ENCODE assay signal across 12 mouse cellular contexts in the genomic region with DNA sequence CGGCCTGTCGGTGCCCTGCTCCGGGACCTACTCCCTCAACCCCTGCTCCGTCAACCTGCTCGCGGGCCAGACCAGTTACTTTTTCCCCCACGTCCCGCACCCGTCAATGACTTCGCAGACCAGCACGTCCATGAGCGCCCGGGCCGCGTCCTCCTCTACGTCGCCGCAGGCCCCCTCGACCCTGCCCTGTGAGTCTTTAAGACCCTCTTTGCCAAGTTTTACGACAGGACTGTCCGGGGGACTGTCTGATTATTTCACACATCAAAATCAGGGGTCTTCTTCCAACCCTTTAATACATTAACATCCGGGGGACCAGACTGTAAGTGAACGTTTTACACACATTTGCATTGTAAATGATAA. TPM values are rescaled to one million over a fixed set of nuclear protein-coding genes. Genes with fewer than 3 reads are reported as not detected.
DNase-seq lines count a peak whose midpoint lies in the region; ATAC-seq and TF ChIP-seq lines count a peak whose summit lies in the region.
"Had no signal": no experiment of that assay in that cellular context is flagged by ENCODE, and none has a peak within 500 bp of the region (broad histone marks: within the 10 kb centered on the region; RNA-seq: fewer than 3 reads in every experiment).

No protein-coding gene starts in this region.

- H3K27ac ChIP-seq in intestine, embryonic 15.5 days, result no peak overlapping the region
- H3K27ac ChIP-seq in intestine, postnatal 0 days (ENCODE audit: low read depth, low read length), result no peak overlapping the region
- no peak overlapping the region for H3K27ac ChIP-seq in ES-Bruce4 (ENCODE audit: insufficient read depth, low read length)
- no peak overlapping the region for H3K27ac ChIP-seq in embryonic facial prominence, embryonic 14.5 days (replicated peaks; ENCODE audit: low read depth, low read length)
- no peak overlapping the region for H3K27ac ChIP-seq in limb, embryonic 12.5 days
- H3K27ac ChIP-seq: heart, adult 2 months had no signal

- H3K4me3 ChIP-seq in intestine, embryonic 15.5 days (replicated peaks), result no peak overlapping the region
- H3K4me3 ChIP-seq in intestine, postnatal 0 days (ENCODE audit: low read depth, low read length), result no peak overlapping the region
- H3K4me3 ChIP-seq in ES-Bruce4 (ENCODE audit: low read depth, low read length), result peak overlapping the region; percentile 69
- H3K4me3 ChIP-seq in embryonic facial prominence, embryonic 14.5 days (ENCODE audit: low read depth, low read length), result peak overlapping the region; percentile 41
- 0 out of 2 replicates have a peak overlapping the region, but pooled peaks have one; percentile 4 for H3K4me3 ChIP-seq in limb, embryonic 12.5 days (replicated peaks)
- H3K4me3 ChIP-seq: heart, adult 2 months had no signal

- peaks cover 63% of the 10 kb centered on the region for H3K27me3 ChIP-seq in intestine, embryonic 15.5 days (replicated peaks)
- H3K27me3 ChIP-seq in intestine, postnatal 0 days (replicated peaks; ENCODE audit: control insufficient read depth, insufficient read depth, low read length), result peaks cover 85% of the 10 kb centered on the region
- peaks cover 28% of the 10 kb centered on the region for H3K27me3 ChIP-seq in ES-Bruce4 (ENCODE audit: control insufficient read depth, insufficient read depth, low read length, poor library complexity, severe bottlenecking)
- peaks cover 83% of the 10 kb centered on the region for H3K27me3 ChIP-seq in embryonic facial prominence, embryonic 14.5 days (replicated peaks; ENCODE audit: control insufficient read depth, insufficient read depth, low read length)
- peaks cover 64% of the 10 kb centered on the region for H3K27me3 ChIP-seq in limb, embryonic 12.5 days

- H3K4me1 ChIP-seq in intestine, embryonic 15.5 days (replicated peaks), result peaks cover 9% of the 10 kb centered on the region
- no peaks in the 10 kb centered on the region for H3K4me1 ChIP-seq in intestine, postnatal 0 days (replicated peaks; ENCODE audit: control insufficient read depth, insufficient read depth, low read length)
- no peaks in the 10 kb centered on the region for H3K4me1 ChIP-seq in ES-Bruce4 (ENCODE audit: control insufficient read depth, insufficient read depth, low read length)
- H3K4me1 ChIP-seq in embryonic facial prominence, embryonic 14.5 days (ENCODE audit: control insufficient read depth, insufficient read depth, low read length), result 0 out of 2 replicates have a peak, but pooled peaks cover 6% of the 10 kb centered on the region
- H3K4me1 ChIP-seq in limb, embryonic 12.5 days (replicated peaks), result peaks cover 7% of the 10 kb centered on the region

- no peaks in the 10 kb centered on the region for H3K36me3 ChIP-seq in intestine, embryonic 15.5 days
- no peaks in the 10 kb centered on the region for H3K36me3 ChIP-seq in intestine, postnatal 0 days (ENCODE audit: control insufficient read depth, insufficient read depth)
- H3K36me3 ChIP-seq in ES-Bruce4 (ENCODE audit: control insufficient read depth, insufficient read depth, low read length, poor library complexity, severe bottlenecking), result no peaks in the 10 kb centered on the region
- H3K36me3 ChIP-seq in embryonic facial prominence, embryonic 14.5 days (ENCODE audit: control insufficient read depth, insufficient read depth, low read length), result no peaks in the 10 kb centered on the region
- no peaks in the 10 kb centered on the region for H3K36me3 ChIP-seq in limb, embryonic 12.5 days

- H3K9me3 ChIP-seq in intestine, embryonic 15.5 days, result no peaks in the 10 kb centered on the region
- no peaks in the 10 kb centered on the region for H3K9me3 ChIP-seq in intestine, postnatal 0 days (ENCODE audit: control insufficient read depth)
- H3K9me3 ChIP-seq in ES-Bruce4 (replicated peaks; ENCODE audit: control insufficient read depth, insufficient read depth, low read length, poor library complexity, severe bottlenecking), result no peaks in the 10 kb centered on the region
- H3K9me3 ChIP-seq in embryonic facial prominence, embryonic 14.5 days (ENCODE audit: control insufficient read depth, low read length), result no peaks in the 10 kb centered on the region
- no peaks in the 10 kb centered on the region for H3K9me3 ChIP-seq in limb, embryonic 12.5 days

- TF ChIP-seq CTCF in intestine, postnatal 0 days (IDR thresholded peaks at IDR 0.05; ENCODE audit: low read depth), result no peak
- no peak for TF ChIP-seq CTCF in ES-Bruce4 (IDR thresholded peaks at IDR 0.05; ENCODE audit: low read depth, low read length)

- no peak for TF ChIP-seq POLR2A in ES-Bruce4 (IDR thresholded peaks at IDR 0.05; ENCODE audit: insufficient read depth, low read length)

- H3K9ac ChIP-seq in intestine, embryonic 15.5 days, result no peak overlapping the region
- H3K9ac ChIP-seq in intestine, postnatal 0 days (ENCODE audit: low read depth, low read length), result no peak overlapping the region
- no peak overlapping the region for H3K9ac ChIP-seq in ES-Bruce4 (ENCODE audit: low read depth, poor library complexity, severe bottlenecking)
- H3K9ac ChIP-seq in embryonic facial prominence, embryonic 14.5 days (ENCODE audit: low read depth, low read length), result peak overlapping the region; percentile 48
- H3K9ac ChIP-seq in limb, embryonic 12.5 days (replicated peaks), result no peak overlapping the region

- DNase-seq in embryonic facial prominence, embryonic 14.5 days (ENCODE audit: low spot score), result no peak
- DNase-seq in cerebellum, postnatal 10 days, result no peak
- no peak for DNase-seq in adrenal gland, postnatal 25 days
- DNase-seq in ovary, postnatal 36 days (ENCODE audit: low spot score), result no peak
- DNase-seq: adrenal gland, adult 2 months; heart, adult 2 months had no signal

- H3K4me2 ChIP-seq in intestine, embryonic 15.5 days (replicated peaks), result 0 out of 2 replicates have a peak overlapping the region, but pooled peaks have one; percentile 61
- no peak overlapping the region for H3K4me2 ChIP-seq in intestine, postnatal 0 days (replicated peaks; ENCODE audit: low read depth)
- 0 out of 2 replicates have a peak overlapping the region, but pooled peaks have one; percentile 18 for H3K4me2 ChIP-seq in embryonic facial prominence, embryonic 14.5 days (ENCODE audit: low read depth, low read length)
- H3K4me2 ChIP-seq in limb, embryonic 12.5 days, result no peak overlapping the region

- no peak for TF ChIP-seq EP300 in ES-Bruce4 (IDR thresholded peaks at IDR 0.05; ENCODE audit: insufficient read depth, low read depth, low read length)

- 2% methylated on average over 23 of the region's 23 CpGs for WGBS in intestine, embryonic 15.5 days
- 1% methylated on average over 23 of the region's 23 CpGs for WGBS in intestine, postnatal 0 days
- under 1% methylated on average over 23 of the region's 23 CpGs for WGBS in embryonic facial prominence, embryonic 14.5 days
- WGBS in limb, embryonic 12.5 days, result 2% methylated on average over 23 of the region's 23 CpGs

- ATAC-seq in intestine, embryonic 15.5 days, result peak; percentile 15; the same call in 1 of the 2 replicates
- no peak for ATAC-seq in intestine, postnatal 0 days
- no peak for ATAC-seq in embryonic facial prominence, embryonic 14.5 days (ENCODE audit: low read depth)
- ATAC-seq in limb, embryonic 12.5 days (ENCODE audit: insufficient number of reproducible peaks, insufficient read depth, low FRiP score, low TSS enrichment, low read depth), result no peak

RNA-seq across cellular contexts. Expression of gene Gm43517, which starts 0.6 kb away (rescaled TPM):
- not detected in 2 replicates for polyA plus RNA-seq in intestine, embryonic 15.5 days (2015; fragmentation: Nextera tagmentation; extraction: Ambion mirVana)
- not detected in 2 replicates for polyA plus RNA-seq in intestine, postnatal 0 days (2015; fragmentation: Nextera tagmentation; extraction: Ambion mirVana)
- polyA plus RNA-seq in ES-Bruce4 (2011; ENCODE audit: insufficient read depth, insufficient read length, low read depth, missing spikeins), result not detected in 2 replicates
- polyA plus RNA-seq in embryonic facial prominence, embryonic 14.5 days (2014; fragmentation: Nextera tagmentation; extraction: Ambion mirVana), result not detected in 2 replicates
- polyA plus RNA-seq in limb, embryonic 12.5 days (2016; fragmentation: Nextera tagmentation; extraction: Ambion mirVana), result not detected in 2 replicates
- not detected in 2 replicates for total RNA-seq in adrenal gland, postnatal 25 days (2021)
- total RNA-seq: adrenal gland, adult 2 months; heart, adult 2 months; monocyte, adult 5-6 weeks had no signal
- polyA plus RNA-seq: adrenal gland, adult 2 months; heart, adult 2 months; spleen, adult 2 months had no signal

RNA-seq across cellular contexts. Expression of gene Foxg1, which starts 3.2 kb away (rescaled TPM):
- polyA plus RNA-seq in intestine, embryonic 15.5 days (2015; fragmentation: Nextera tagmentation; extraction: Ambion mirVana), result 0.05 TPM in 1 of 2 replicates, not detected in the other
- polyA plus RNA-seq in intestine, postnatal 0 days (2015; fragmentation: Nextera tagmentation; extraction: Ambion mirVana), result not detected in 2 replicates
- 0.44 and 0.49 TPM in 2 replicates for polyA plus RNA-seq in ES-Bruce4 (2011; ENCODE audit: insufficient read depth, insufficient read length, low read depth, missing spikeins)
- 0.81 and 1.4 TPM in 2 replicates for polyA plus RNA-seq in embryonic facial prominence, embryonic 14.5 days (2014; fragmentation: Nextera tagmentation; extraction: Ambion mirVana)
- polyA plus RNA-seq in limb, embryonic 12.5 days (2016; fragmentation: Nextera tagmentation; extraction: Ambion mirVana), result not detected in 2 replicates
- total RNA-seq in adrenal gland, postnatal 25 days (2021), result not detected in 2 replicates
- total RNA-seq: adrenal gland, adult 2 months; heart, adult 2 months; monocyte, adult 5-6 weeks had no signal
- polyA plus RNA-seq: adrenal gland, adult 2 months; spleen, adult 2 months had no signal

Comparison
In these comparisons a context has a peak if more than half of its experiments do, and no peak if none do; other contexts are left out.
1. H3K4me2 ChIP-seq: peak in intestine, embryonic 15.5 days (single experiment) and embryonic facial prominence, embryonic 14.5 days (single experiment); none in intestine, postnatal 0 days (single experiment) and limb, embryonic 12.5 days (single experiment).
2. H3K4me3 ChIP-seq: peak in ES-Bruce4 (single experiment), embryonic facial prominence, embryonic 14.5 days (single experiment) and limb, embryonic 12.5 days (single experiment); none in intestine, embryonic 15.5 days (single experiment) and intestine, postnatal 0 days (single experiment).